Mouse (Mus musculus): ENCODE results near the gene Cacnb1. TPM values are rescaled to one million over a fixed set of nuclear protein-coding genes. Genes with fewer than 3 reads are reported as not detected.

Cacnb1 gene
- polyA plus RNA-seq, 1 experiment from 2014 or later = 16.6 TPM

GRCm38 (mm10) chr11:98021565-98022252 is 1.1 kb downstream of the Cacnb1 start:
- Histone ChIP-seq H3K4me1 (peaks cover 48% of the 10 kb centered on the region), H3K4me2 (peak overlapping the region; percentile 63), H3K9me3 (no peaks in the 10 kb centered on the region), H3K36me3 (peaks cover 22% of the 10 kb centered on the region), H3K27ac (peak overlapping the region; percentile 92), H3K4me3 (peak overlapping the region; percentile 91), H3K9ac (peak overlapping the region; percentile 92), H3K27me3 (no peaks in the 10 kb centered on the region)
- peak; percentile 38 for ATAC-seq (ENCODE audit: insufficient number of reproducible peaks, insufficient read depth, low FRiP score, low TSS enrichment, low read depth)
- WGBS = 3% methylated on average over 34 of the region's 34 CpGs

GRCm38 (mm10) chr11:98021118-98021517 is 1.7 kb downstream of the Cacnb1 start:
- no peaks in the 10 kb centered on the region for H3K27me3 ChIP-seq
- peak overlapping the region; percentile 92 for H3K27ac ChIP-seq
- peaks cover 28% of the 10 kb centered on the region for H3K36me3 ChIP-seq
- H3K4me3 ChIP-seq = peak overlapping the region; percentile 91
- no peaks in the 10 kb centered on the region for H3K9me3 ChIP-seq
- no peak for ATAC-seq (ENCODE audit: insufficient number of reproducible peaks, insufficient read depth, low FRiP score, low TSS enrichment, low read depth)
- peak overlapping the region; percentile 63 for H3K4me2 ChIP-seq
- peaks cover 48% of the 10 kb centered on the region for H3K4me1 ChIP-seq
- WGBS = 57% methylated on average over 2 of the region's 2 CpGs
- peak overlapping the region; percentile 92 for H3K9ac ChIP-seq

GRCm38 (mm10) chr11:98020710-98021109 is 2.1 kb downstream of the Cacnb1 start:
- H3K27me3 ChIP-seq = no peaks in the 10 kb centered on the region
- H3K4me3 ChIP-seq = peak overlapping the region; percentile 91
- H3K4me2 ChIP-seq = peak overlapping the region; percentile 63
- peak overlapping the region; percentile 32; the same call in 1 of the 2 replicates for H3K9ac ChIP-seq
- H3K9me3 ChIP-seq = no peaks in the 10 kb centered on the region
- H3K36me3 ChIP-seq = peaks cover 32% of the 10 kb centered on the region
- WGBS = 52% methylated on average over 1 of the region's 1 CpGs
- ATAC-seq (ENCODE audit: insufficient number of reproducible peaks, insufficient read depth, low FRiP score, low TSS enrichment, low read depth) = no peak
- peak overlapping the region; percentile 92 for H3K27ac ChIP-seq
- peaks cover 44% of the 10 kb centered on the region for H3K4me1 ChIP-seq

GRCm38 (mm10) chr11:98019883-98020610 is 2.8 kb downstream of the Cacnb1 start:
- peak overlapping the region; percentile 32; the same call in 1 of the 2 replicates for H3K9ac ChIP-seq
- H3K4me1 ChIP-seq = peaks cover 41% of the 10 kb centered on the region

GRCm38 (mm10) chr11:98018858-98019641 is 3.8 kb downstream of the Cacnb1 start:
- no peak overlapping the region for H3K27ac ChIP-seq
- WGBS = 42% methylated on average over 10 of the region's 10 CpGs
- no peaks in the 10 kb centered on the region for H3K27me3 ChIP-seq
- H3K9me3 ChIP-seq = no peaks in the 10 kb centered on the region
- no peak for ATAC-seq (ENCODE audit: insufficient number of reproducible peaks, insufficient read depth, low FRiP score, low TSS enrichment, low read depth)
- H3K36me3 ChIP-seq = peaks cover 47% of the 10 kb centered on the region
- peaks cover 41% of the 10 kb centered on the region for H3K4me1 ChIP-seq
- H3K4me2 ChIP-seq = no peak overlapping the region
- H3K9ac ChIP-seq = peak overlapping the region; percentile 32; the same call in 1 of the 2 replicates
- no peak overlapping the region for H3K4me3 ChIP-seq

More at GRCm38 (mm10) chr11:98019883-98020610, 2.8 kb downstream of the Cacnb1 start:
- WGBS = 22% methylated on average over 8 of the region's 8 CpGs
- H3K4me2 ChIP-seq = peak overlapping the region; percentile 63
- H3K36me3 ChIP-seq = peaks cover 39% of the 10 kb centered on the region
- ATAC-seq (ENCODE audit: insufficient number of reproducible peaks, insufficient read depth, low FRiP score, low TSS enrichment, low read depth) = no peak
- H3K4me3 ChIP-seq = peak overlapping the region; percentile 15; the same call in 1 of the 2 replicates
- peak overlapping the region; percentile 72 for H3K27ac ChIP-seq
- H3K9me3 ChIP-seq = no peaks in the 10 kb centered on the region
- no peaks in the 10 kb centered on the region for H3K27me3 ChIP-seq

GRCm38 (mm10) chr11:98018222-98018621 is 4.6 kb downstream of the Cacnb1 start:
- no peak for ATAC-seq (ENCODE audit: insufficient number of reproducible peaks, insufficient read depth, low FRiP score, low TSS enrichment, low read depth)

GRCm38 (mm10) chr11:98016824-98017223 is 6.0 kb downstream of the Cacnb1 start:
- Histone ChIP-seq H3K9ac (no peak overlapping the region), H3K36me3 (peaks cover 63% of the 10 kb centered on the region), H3K4me1 (peaks cover 34% of the 10 kb centered on the region), H3K9me3 (no peaks in the 10 kb centered on the region), H3K27ac (no peak overlapping the region), H3K27me3 (no peaks in the 10 kb centered on the region), H3K4me2 (no peak overlapping the region), H3K4me3 (no peak overlapping the region)
- no peak for ATAC-seq (ENCODE audit: insufficient number of reproducible peaks, insufficient read depth, low FRiP score, low TSS enrichment, low read depth)
- WGBS = 77% methylated on average over 4 of the region's 4 CpGs

More at GRCm38 (mm10) chr11:98018222-98018621, 4.6 kb downstream of the Cacnb1 start:
- Histone ChIP-seq H3K9ac (no peak overlapping the region), H3K9me3 (no peaks in the 10 kb centered on the region), H3K27me3 (no peaks in the 10 kb centered on the region), H3K4me2 (no peak overlapping the region), H3K4me1 (peaks cover 37% of the 10 kb centered on the region), H3K4me3 (no peak overlapping the region), H3K36me3 (peaks cover 51% of the 10 kb centered on the region), H3K27ac (no peak overlapping the region)
- 45% methylated on average over 6 of the region's 6 CpGs for WGBS

GRCm38 (mm10) chr11:98016177-98016576 is 6.7 kb downstream of the Cacnb1 start:
- H3K4me3 ChIP-seq = no peak overlapping the region
- H3K36me3 ChIP-seq = peaks cover 67% of the 10 kb centered on the region
- H3K9ac ChIP-seq = no peak overlapping the region
- H3K27ac ChIP-seq = no peak overlapping the region
- no peaks in the 10 kb centered on the region for H3K9me3 ChIP-seq
- no peak overlapping the region for H3K4me2 ChIP-seq
- no peak for ATAC-seq (ENCODE audit: insufficient number of reproducible peaks, insufficient read depth, low FRiP score, low TSS enrichment, low read depth)
- H3K4me1 ChIP-seq = peaks cover 27% of the 10 kb centered on the region
- H3K27me3 ChIP-seq = no peaks in the 10 kb centered on the region
- WGBS = 96% methylated on average over 5 of the region's 5 CpGs

GRCm38 (mm10) chr11:98012831-98013230 is 10.0 kb downstream of the Cacnb1 start:
- H3K4me2 ChIP-seq = no peak overlapping the region
- H3K36me3 ChIP-seq = peaks cover 90% of the 10 kb centered on the region
- H3K27ac ChIP-seq = no peak overlapping the region
- H3K9me3 ChIP-seq = no peaks in the 10 kb centered on the region
- no peaks in the 10 kb centered on the region for H3K27me3 ChIP-seq
- H3K9ac ChIP-seq = no peak overlapping the region
- no peak for ATAC-seq (ENCODE audit: insufficient number of reproducible peaks, insufficient read depth, low FRiP score, low TSS enrichment, low read depth)
- H3K4me3 ChIP-seq = no peak overlapping the region
- 82% methylated on average over 10 of the region's 10 CpGs for WGBS
- no peaks in the 10 kb centered on the region; the same call in 1 of the 2 replicates for H3K4me1 ChIP-seq

- 70% methylated on average over 9 of the region's 9 CpGs for WGBS
- no peaks in the 10 kb centered on the region; the same call in 1 of the 2 replicates for H3K4me1 ChIP-seq
- no peak overlapping the region for H3K27ac ChIP-seq
- no peaks in the 10 kb centered on the region for H3K9me3 ChIP-seq
- H3K9ac ChIP-seq = no peak overlapping the region
- no peak for ATAC-seq (ENCODE audit: insufficient number of reproducible peaks, insufficient read depth, low FRiP score, low TSS enrichment, low read depth)
- H3K27me3 ChIP-seq = no peaks in the 10 kb centered on the region
- H3K36me3 ChIP-seq = peaks cover 90% of the 10 kb centered on the region
- H3K4me3 ChIP-seq = no peak overlapping the region
- no peak overlapping the region for H3K4me2 ChIP-seq
Observed at GRCm38 (mm10) chr11:98011716-98012115, 11.1 kb downstream of the Cacnb1 start.

GRCm38 (mm10) chr11:98008087-98008486 is 14.7 kb downstream of the Cacnb1 start:
- no peak overlapping the region for H3K4me2 ChIP-seq
- H3K36me3 ChIP-seq = peaks cover 92% of the 10 kb centered on the region
- no peak overlapping the region for H3K4me3 ChIP-seq
- no peak for ATAC-seq (ENCODE audit: insufficient number of reproducible peaks, insufficient read depth, low FRiP score, low TSS enrichment, low read depth)
- peak overlapping the region; percentile 0; the same call in 1 of the 2 replicates for H3K9ac ChIP-seq
- no peak overlapping the region for H3K27ac ChIP-seq
- H3K9me3 ChIP-seq = no peaks in the 10 kb centered on the region
- WGBS = 74% methylated on average over 11 of the region's 11 CpGs
- H3K4me1 ChIP-seq = peaks cover 11% of the 10 kb centered on the region
- H3K27me3 ChIP-seq = no peaks in the 10 kb centered on the region

Data from embryonic facial prominence, embryonic 13.5 days (tissue).